Mouse (Mus musculus) CH12.LX (cell line): Measurements from ENCODE around the gene Zfp62. TPM values are rescaled to one million over a fixed set of nuclear protein-coding genes. Genes with fewer than 3 reads are reported as not detected.
A peak's percentile ranks its signal among the peaks of the same experiment; 100 is the strongest.

Experiments
- DNase-seq: peaks from one replicate; pipeline ENCODE4 v3.0.0-alpha.2; 2013; ENCODE audit errors: extremely low read depth
- H3K27ac ChIP-seq: 2 replicates; pipeline ENCODE4 v1.5.1; 2012; ENCODE audit warnings: low read depth, mild to moderate bottlenecking, control low read depth, moderate library complexity; ENCODE audit not compliant: insufficient read depth
- H3K27me3 ChIP-seq: replicated peaks from 2 replicates; pipeline ENCODE3; 2012; ENCODE audit warnings: inconsistent platforms
- H3K36me3 ChIP-seq, 2 experiments: replicated peaks in 1 of 2; 2 replicates each; pipeline versions ENCODE3 to v1.6.1; 2012; ENCODE audit warnings: inconsistent platforms in 1 of 2, low read length in 1 of 2, mild to moderate bottlenecking in 1 of 2, mixed read lengths in 1 of 2, moderate library complexity in 1 of 2; ENCODE audit not compliant: control insufficient read depth in 1 of 2, insufficient read depth in 1 of 2
- H3K4me1 ChIP-seq, 2 experiments: 2 replicates each; pipeline ENCODE4 v1.6.1; 2012; ENCODE audit warnings: inconsistent platforms in 1 of 2, moderate library complexity in 1 of 2; ENCODE audit not compliant: insufficient read depth in 2 of 2, control insufficient read depth in 1 of 2
- H3K4me2 ChIP-seq: 2 replicates; pipeline ENCODE4 v1.6.1; 2012; ENCODE audit warnings: low read depth, mild to moderate bottlenecking, control low read depth; ENCODE audit not compliant: poor library complexity, insufficient read depth, severe bottlenecking
- H3K4me3 ChIP-seq, 3 experiments: fragments of 150-350 bp in 1 of 3; sonication (generic) in 1 of 3; replicated peaks in 1 of 3; 2 replicates each; pipeline versions ENCODE3 to v1.5.1; 2011 to 2012; ENCODE audit warnings: low read depth in 2 of 3, low read length in 2 of 3, mild to moderate bottlenecking in 2 of 3, moderate library complexity in 2 of 3, control low read depth in 1 of 3, improper control_type of control experiment in 1 of 3, inconsistent platforms in 1 of 3, mixed read lengths in 1 of 3; ENCODE audit not compliant: poor library complexity in 1 of 3
- H3K79me2 ChIP-seq: replicated peaks from 2 replicates; pipeline ENCODE4 v1.6.1; 2012; ENCODE audit warnings: mild to moderate bottlenecking, moderate library complexity; ENCODE audit not compliant: control insufficient read depth, poor library complexity, insufficient read depth, severe bottlenecking; ENCODE audit errors: extremely low read depth
- H3K9ac ChIP-seq: 2 replicates; pipeline ENCODE4 v1.6.1; 2012; ENCODE audit warnings: low read depth, mild to moderate bottlenecking, control low read depth, moderate library complexity; ENCODE audit not compliant: insufficient read depth
- H3K9me3 ChIP-seq: replicated peaks from 2 replicates; pipeline ENCODE3; 2012; ENCODE audit warnings: low read length, inconsistent platforms, mixed read lengths
- BHLHE40 ChIP-seq: IDR thresholded peaks from 2 replicates; pipeline ENCODE4 v1.6.1; 2011; ENCODE audit warnings: mild to moderate bottlenecking, low read depth, low read length, improper control_type of control experiment
- CHD2 ChIP-seq: IDR thresholded peaks from 2 replicates; pipeline ENCODE4 v1.6.1; 2011; ENCODE audit warnings: low read length, improper control_type of control experiment
- E2F4 ChIP-seq: IDR thresholded peaks from 2 replicates; pipeline ENCODE4 v1.6.1; 2011; ENCODE audit warnings: low read depth, low read length, improper control_type of control experiment; ENCODE audit not compliant: insufficient replicate concordance
- ELF1 ChIP-seq: IDR thresholded peaks from 2 replicates; pipeline ENCODE4 v1.6.1; 2014; ENCODE audit warnings: low read depth, mild to moderate bottlenecking, inconsistent platforms, low read length, improper control_type of control experiment
- ETS1 ChIP-seq: conservative IDR thresholded peaks from 2 replicates; pipeline ENCODE4 v1.6.1; 2012; ENCODE audit warnings: low read depth, mild to moderate bottlenecking, inconsistent platforms, low read length, improper control_type of control experiment, moderate library complexity
- GABPA ChIP-seq: IDR thresholded peaks from 2 replicates; pipeline ENCODE4 v1.6.1; 2012; ENCODE audit warnings: low read depth, low read length, improper control_type of control experiment, inconsistent platforms; ENCODE audit not compliant: insufficient replicate concordance
- HCFC1 ChIP-seq: IDR thresholded peaks from 2 replicates; pipeline ENCODE4 v1.6.1; 2012; ENCODE audit warnings: low read depth, mild to moderate bottlenecking, inconsistent platforms, low read length, improper control_type of control experiment
- IRF4 ChIP-seq: IDR thresholded peaks from 2 replicates; pipeline ENCODE4 v1.6.1; 2014; ENCODE audit warnings: low read depth, mild to moderate bottlenecking, inconsistent platforms, low read length, improper control_type of control experiment
- JUN ChIP-seq: IDR thresholded peaks from 2 replicates; pipeline ENCODE4 v1.6.1; 2011; ENCODE audit warnings: low read depth, mild to moderate bottlenecking, low read length, improper control_type of control experiment, moderate library complexity; ENCODE audit not compliant: insufficient read depth
- JUND ChIP-seq: conservative IDR thresholded peaks from 2 replicates; pipeline ENCODE4 v1.6.1; 2011; ENCODE audit warnings: low read depth, low read length, improper control_type of control experiment
- MAFK ChIP-seq: IDR thresholded peaks from 2 replicates; pipeline ENCODE4 v1.6.1; 2011; ENCODE audit warnings: low read length, improper control_type of control experiment; ENCODE audit not compliant: insufficient replicate concordance
- MAZ ChIP-seq: IDR thresholded peaks from 2 replicates; pipeline ENCODE4 v1.6.1; 2012; ENCODE audit warnings: low read depth, mild to moderate bottlenecking, inconsistent platforms, low read length, improper control_type of control experiment, moderate library complexity
- MXI1 ChIP-seq: IDR thresholded peaks from 2 replicates; pipeline ENCODE4 v1.6.1; 2011; ENCODE audit warnings: mild to moderate bottlenecking, low read depth, low read length, improper control_type of control experiment
- MYC ChIP-seq: IDR thresholded peaks from 2 replicates; pipeline ENCODE4 v1.6.1; 2011; ENCODE audit warnings: low read depth, mild to moderate bottlenecking, improper control_type of control experiment, low read length
- NRF1 ChIP-seq: IDR thresholded peaks from 2 replicates; pipeline ENCODE4 v1.6.1; 2014; ENCODE audit warnings: low read depth, mild to moderate bottlenecking, inconsistent platforms, low read length, improper control_type of control experiment, moderate library complexity
- PAX5 ChIP-seq: IDR thresholded peaks from 2 replicates; pipeline ENCODE4 v1.6.1; 2012; ENCODE audit warnings: low read length, inconsistent platforms, mixed read lengths
- POLR2AphosphoS2 ChIP-seq: IDR thresholded peaks from 2 replicates; pipeline ENCODE4 v1.6.1; 2011; ENCODE audit warnings: low read depth, low read length, improper control_type of control experiment
- RCOR1 ChIP-seq: conservative IDR thresholded peaks from 2 replicates; pipeline ENCODE4 v1.6.1; 2012; ENCODE audit warnings: low read depth, mild to moderate bottlenecking, inconsistent platforms, low read length, improper control_type of control experiment
- SIN3A ChIP-seq: IDR thresholded peaks from 2 replicates; pipeline ENCODE4 v1.6.1; 2012; ENCODE audit warnings: low read length, improper control_type of control experiment, inconsistent platforms
- SMC3 ChIP-seq: IDR thresholded peaks from 2 replicates; pipeline ENCODE4 v1.6.1; 2011; ENCODE audit warnings: low read depth, low read length, improper control_type of control experiment
- TBP ChIP-seq: conservative IDR thresholded peaks from 2 replicates; pipeline ENCODE4 v1.6.1; 2011; ENCODE audit warnings: low read depth, low read length, improper control_type of control experiment
- TCF12 ChIP-seq: IDR thresholded peaks from 2 replicates; pipeline ENCODE4 v1.6.1; 2014; ENCODE audit warnings: low read depth, mild to moderate bottlenecking, inconsistent platforms, low read length, improper control_type of control experiment
- USF1 ChIP-seq: IDR thresholded peaks from 2 replicates; pipeline ENCODE4 v1.6.1; 2014; ENCODE audit warnings: low read depth, mild to moderate bottlenecking, inconsistent platforms, low read length, improper control_type of control experiment
- USF2 ChIP-seq: conservative IDR thresholded peaks from 2 replicates; pipeline ENCODE4 v1.6.1; 2011; ENCODE audit warnings: low read depth, low read length, improper control_type of control experiment
- ZMIZ1 ChIP-seq: IDR thresholded peaks from 2 replicates; pipeline ENCODE4 v1.6.1; 2012; ENCODE audit warnings: low read depth, mild to moderate bottlenecking, inconsistent platforms, low read length, improper control_type of control experiment
- ZNF384 ChIP-seq: IDR thresholded peaks from 2 replicates; pipeline ENCODE4 v1.6.1; 2012; ENCODE audit warnings: low read depth, low read length, improper control_type of control experiment, inconsistent platforms
- dilution Hi-C: fragments of 300-500 bp; cut with MboI; formaldehyde crosslinking; loops from 2 replicates; pipeline ENCODE4 v1.14.3; 2020; ENCODE audit warnings: low sequenced_read_pairs; ENCODE audit not compliant: extremely low pct_unique_long_range_greater_than_20kb, extremely low pct_ligation_motif_present
- in situ Hi-C: fragments of 300-500 bp; cut with MboI; formaldehyde crosslinking; loops from 3 replicates; pipeline ENCODE4 v1.14.3; 2019; ENCODE audit warnings: low sequenced_read_pairs, low pct_ligation_motif_present, low pct_unique_long_range_greater_than_20kb, mixed read lengths
- polyA plus RNA-seq: library from polyadenylated mRNA; unstranded; fragments of >175 nt; gene quantifications from 2 replicates; pipeline ENCODE4 v1.2.1, GENCODE M21; 2012; ENCODE audit warnings: low read depth; ENCODE audit not compliant: insufficient read length
- total RNA-seq, 2 experiments: library from RNA; depleted of rRNA; stranded (reverse); fragments of 300-350 nt in 1 of 2; fragments of >200 nt in 1 of 2; gene quantifications; 2 replicates each; pipeline ENCODE4 v1.2.3; 2012 to 2014

The Zfp62 gene
- total and polyA plus RNA-seq, 3 experiments, result 22.6 to 38.7 (median 25.3) TPM

DNA sequence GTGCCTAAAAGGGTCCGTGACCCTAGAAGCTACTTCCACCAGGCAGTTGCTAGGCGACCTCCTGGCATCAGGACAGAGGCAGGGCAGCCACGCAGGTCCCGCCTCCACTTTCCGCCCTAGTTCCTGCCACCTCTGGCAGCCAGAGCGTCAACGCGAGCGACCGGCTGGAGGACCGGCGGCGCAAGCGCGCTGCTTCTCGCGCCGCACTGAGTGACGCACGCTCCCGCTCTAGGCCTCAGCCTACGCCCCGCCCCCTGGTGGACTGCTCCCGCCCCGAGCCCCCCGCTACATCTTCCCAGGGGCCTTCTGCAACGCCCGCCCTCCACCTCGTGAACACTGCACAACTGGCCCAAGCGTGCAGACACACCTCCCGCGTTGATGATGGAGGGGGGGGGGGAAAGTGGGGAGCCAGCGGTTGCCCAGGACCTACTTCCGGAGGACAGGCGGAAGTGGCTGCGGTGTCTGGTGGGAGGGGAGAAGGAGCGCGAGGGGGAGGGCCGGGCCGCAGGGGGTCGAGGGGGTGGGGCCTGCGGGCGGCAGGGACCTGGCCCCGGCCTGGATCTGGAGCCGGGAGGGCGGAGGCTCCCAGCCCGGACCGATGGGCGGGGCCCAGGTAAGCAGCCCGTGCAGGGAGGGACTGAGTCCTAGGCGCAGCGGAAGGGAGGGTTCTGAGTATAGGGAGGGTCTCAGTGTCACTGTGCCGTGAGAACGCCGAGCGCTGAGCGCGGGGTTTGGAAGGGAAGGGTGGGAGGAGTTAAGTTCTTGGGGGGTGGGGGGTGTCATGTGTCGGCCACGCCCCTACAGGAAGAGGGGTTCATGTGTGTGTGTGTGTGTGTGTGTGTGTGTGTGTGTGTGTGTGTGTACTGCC, 40.9 kb downstream of the Zfp62 start, which contains the start of gene Mgat1 (continued):
- no peak for TF ChIP-seq JUND

DNA sequence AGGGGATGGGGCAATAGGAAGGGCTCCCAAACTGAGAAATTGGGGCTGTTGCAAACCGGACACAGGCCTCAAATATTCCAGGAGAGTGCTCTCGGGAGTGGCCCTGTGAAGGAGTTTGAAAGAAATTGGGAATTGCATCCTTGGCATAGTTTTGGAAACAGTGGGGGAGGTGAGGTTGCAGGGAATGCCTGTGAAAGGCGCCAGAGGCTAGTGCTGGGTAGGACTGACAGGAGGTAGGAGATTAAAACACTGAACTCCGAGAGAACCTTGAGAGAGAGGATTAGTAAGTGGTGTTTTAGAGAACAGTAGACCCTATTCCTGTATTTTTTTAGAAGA, 41.5 kb downstream of the Zfp62 start:
- 0 out of 2 replicates have a peak, but pooled peaks have one; percentile 7 for TF ChIP-seq TCF12
- TF ChIP-seq ZNF384, result no peak
- TF ChIP-seq ELF1, result peak; percentile 46; the same call in 1 of the 2 replicates
- peak; percentile 63; the same call in 1 of the 2 replicates for TF ChIP-seq CHD2
- TF ChIP-seq HCFC1, result no peak
- TF ChIP-seq GABPA, result no peak
- TF ChIP-seq NRF1, result 0 out of 2 replicates have a peak, but pooled peaks have one; percentile 1
- TF ChIP-seq ETS1, result no peak; the same call in 1 of the 2 replicates
- no peaks in the 10 kb centered on the region for H3K9me3 ChIP-seq
- H3K4me1 ChIP-seq, result peaks cover 10 to 65% of the 10 kb centered on the region in 2 experiments
- peaks cover 37% of the 10 kb centered on the region for H3K79me2 ChIP-seq
- DNase-seq, result no peak
- H3K36me3 ChIP-seq, result no peaks in the 10 kb centered on the region
- peak overlapping the region; percentile 55 for H3K4me2 ChIP-seq
- peak overlapping the region; percentile 41 for H3K9ac ChIP-seq
- H3K27ac ChIP-seq, result peak overlapping the region; percentile 67
- dilution Hi-C loops, result no loop called here
- H3K27me3 ChIP-seq, result no peaks in the 10 kb centered on the region
- in situ Hi-C loops, result loop anchor here (5.0 kb wide), 1 partner anchor 372 kb away; the partner anchor contains the start of gene Irgm1
- H3K4me3 ChIP-seq, result peak overlapping the region; percentile 56 to 72 (median 69)

DNA sequence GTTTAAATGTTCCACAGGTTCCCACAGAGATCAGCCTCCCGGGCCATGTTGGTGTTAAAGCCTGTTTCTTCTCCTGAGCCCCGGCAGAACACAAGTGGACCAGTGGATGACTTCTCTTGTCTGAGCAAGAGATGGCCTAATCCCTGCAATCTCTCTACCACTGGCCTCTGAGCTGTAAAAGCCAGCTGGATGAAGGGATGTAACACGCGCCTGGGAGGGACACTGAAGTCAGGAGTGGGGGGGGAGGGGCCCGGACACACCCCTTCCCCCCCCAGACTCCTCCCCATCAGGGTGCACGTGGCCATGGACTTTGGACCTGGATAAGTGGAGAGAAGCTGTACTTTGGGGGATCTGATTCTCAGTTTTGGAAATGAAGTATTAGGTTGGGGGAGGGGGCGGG, 42.1 kb downstream of the Zfp62 start:
- dilution Hi-C loops, result no loop called here
- in situ Hi-C loops, result no loop called here
- H3K4me3 ChIP-seq, result peak overlapping the region; percentile 56 to 72 (median 69)
- H3K79me2 ChIP-seq, result peaks cover 37% of the 10 kb centered on the region
- peak overlapping the region; percentile 67 for H3K27ac ChIP-seq
- no peaks in the 10 kb centered on the region for H3K36me3 ChIP-seq
- peak overlapping the region; percentile 41 for H3K9ac ChIP-seq
- no peaks in the 10 kb centered on the region for H3K9me3 ChIP-seq
- peak; percentile 80 for DNase-seq
- H3K4me1 ChIP-seq, result peaks cover 10 to 65% of the 10 kb centered on the region in 2 experiments
- no peaks in the 10 kb centered on the region for H3K27me3 ChIP-seq
- peak overlapping the region; percentile 55 for H3K4me2 ChIP-seq
- TF ChIP-seq RCOR1 (no peak), SMC3 (no peak), MAZ (peak; percentile 90), SIN3A (peak; percentile 97), GABPA (no peak), BHLHE40 (peak; percentile 85), USF1 (peak; percentile 72), ELF1 (peak; percentile 55), JUN (no peak), MAFK (0 out of 2 replicates have a peak, but pooled peaks have one; percentile 40), ZMIZ1 (no peak; the same call in 1 of the 2 replicates), E2F4 (no peak), IRF4 (peak; percentile 58; the same call in 1 of the 2 replicates), JUND (no peak), POLR2AphosphoS2 (no peak), HCFC1 (peak; percentile 56; the same call in 1 of the 2 replicates), PAX5 (no peak), MXI1 (peak; percentile 100), USF2 (peak; percentile 46; the same call in 1 of the 2 replicates), TBP (0 out of 2 replicates have a peak, but pooled peaks have one; percentile 36), ETS1 (peak; percentile 62), TCF12 (peak; percentile 39; the same call in 1 of the 2 replicates), CHD2 (peak; percentile 94), MYC (peak; percentile 95)
